Mouse (Mus musculus) thymus, postnatal 4 days (tissue): ENCODE measurements around the gene Vmn1r174.
"Not testable (repeated sequence)": the region's sequence is repeated elsewhere in the genome, so short reads cannot be mapped to it uniquely, and the experiment has no call there.

Experiments
- DNase-seq: peaks from one replicate; pipeline ENCODE4 v3.0.0; 2021

The Vmn1r174 gene

GRCm38 (mm10) chr7:23751970-23752369 is at the start of gene Vmn1r174:
Gene Vmn1r174 (plus strand): TSS chr7:23752270.
- not testable (repeated sequence) for DNase-seq

- no peak for DNase-seq
Observed at GRCm38 (mm10) chr7:23784526-23784925, 32.5 kb downstream of the Vmn1r174 start.

- not testable (repeated sequence) for DNase-seq
Observed at GRCm38 (mm10) chr7:23810543-23810942, 58.5 kb downstream of the Vmn1r174 start, which contains the start of gene Vmn1r175. Gene Vmn1r175 (minus strand): TSS chr7:23810643.
